ENCODE assay signal across 11 mouse cellular contexts in the genomic region with DNA sequence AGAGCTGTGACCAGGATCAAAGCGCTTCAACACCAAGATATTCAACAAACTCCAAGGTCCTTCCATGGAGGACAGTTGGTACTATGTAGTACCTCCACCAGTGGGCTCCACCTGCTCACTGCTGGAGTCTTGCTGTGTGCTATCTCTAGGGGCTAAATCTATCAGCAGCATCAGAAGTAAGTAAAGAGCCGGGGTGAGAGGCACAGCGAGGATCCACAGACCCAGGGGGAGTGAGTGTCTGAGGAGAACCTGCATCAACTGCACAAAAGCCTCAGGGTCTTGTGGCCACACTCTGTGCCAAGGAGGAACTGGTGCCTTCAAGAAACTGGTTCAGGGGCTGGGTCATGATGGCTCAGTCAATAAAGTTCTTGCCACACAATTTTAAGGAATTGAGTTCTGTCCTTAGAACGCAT. TPM values are rescaled to one million over a fixed set of nuclear protein-coding genes. Genes with fewer than 3 reads are reported as not detected.
A peak's percentile ranks its signal among the peaks of the same experiment; 100 is the strongest.
DNase-seq lines count a peak whose midpoint lies in the region; ATAC-seq lines count a peak whose summit lies in the region.
"Had no signal": no experiment of that assay in that cellular context is flagged by ENCODE, and none has a peak within 500 bp of the region (broad histone marks: within the 10 kb centered on the region; RNA-seq: fewer than 3 reads in every experiment).

No protein-coding gene starts in this region.

- no peak overlapping the region for H3K9ac ChIP-seq in hindbrain, embryonic 13.5 days
- H3K9ac ChIP-seq in hindbrain, embryonic 14.5 days = no peak overlapping the region

- DNase-seq in hindbrain, embryonic 14.5 days (ENCODE audit: low spot score) = no peak
- DNase-seq in 3T3-L1 (ENCODE audit: low read depth, low spot score) (peak; percentile 73), NIH3T3 (ENCODE audit: low read depth) (peak; percentile 72)
- DNase-seq in kidney, postnatal 25 days = peak; percentile 55 to 79
- no peak for DNase-seq in spleen, adult 12 weeks (ENCODE audit: low spot score)
- no peak for DNase-seq in heart, postnatal 36 days

- H3K27ac ChIP-seq in hindbrain, embryonic 13.5 days = 0 out of 2 replicates have a peak overlapping the region, but pooled peaks have one; percentile 42
- no peak overlapping the region for H3K27ac ChIP-seq in hindbrain, embryonic 14.5 days

- H3K27me3 ChIP-seq in hindbrain, embryonic 13.5 days = 0 out of 2 replicates have a peak, but pooled peaks cover 4% of the 10 kb centered on the region
- H3K27me3 ChIP-seq in hindbrain, embryonic 14.5 days (ENCODE audit: control insufficient read depth, insufficient read depth, low read length) = no peaks in the 10 kb centered on the region

- H3K9me3 ChIP-seq in hindbrain, embryonic 13.5 days = no peaks in the 10 kb centered on the region
- no peaks in the 10 kb centered on the region for H3K9me3 ChIP-seq in hindbrain, embryonic 14.5 days (ENCODE audit: control insufficient read depth, low read length)
- H3K9me3 ChIP-seq: megakaryocyte, embryonic 14.5 days had no signal

- H3K4me3 ChIP-seq in hindbrain, embryonic 13.5 days = no peak overlapping the region
- no peak overlapping the region for H3K4me3 ChIP-seq in hindbrain, embryonic 14.5 days (replicated peaks; ENCODE audit: low read length)
- H3K4me3 ChIP-seq: megakaryocyte, embryonic 14.5 days had no signal

- intact Hi-C loops in heart, postnatal 36 days (cut with DNase I) = loop anchor here (2.0 to 5.0 kb wide), 3 partner anchors 40 to 144 kb away; partner anchors contain the start of gene Errfi1

- no peaks in the 10 kb centered on the region for H3K36me3 ChIP-seq in hindbrain, embryonic 13.5 days
- H3K36me3 ChIP-seq in hindbrain, embryonic 14.5 days (replicated peaks; ENCODE audit: control insufficient read depth, insufficient read depth) = no peaks in the 10 kb centered on the region

- no peak overlapping the region for H3K4me2 ChIP-seq in hindbrain, embryonic 13.5 days
- no peak overlapping the region for H3K4me2 ChIP-seq in hindbrain, embryonic 14.5 days (replicated peaks)

- ATAC-seq in hindbrain, embryonic 13.5 days (ENCODE audit: low FRiP score) = no peak
- no peak for ATAC-seq in hindbrain, embryonic 14.5 days (ENCODE audit: low FRiP score)
- ATAC-seq in monocyte, adult 5-6 weeks (replicated peaks; ENCODE audit: insufficient number of reproducible peaks, low FRiP score, low TSS enrichment, poor library complexity, severe bottlenecking) = no peak
- ATAC-seq: activated CD4-positive, CD25-positive, alpha-beta regulatory T cell, adult 4 months had no signal

- H3K4me1 ChIP-seq in hindbrain, embryonic 13.5 days (replicated peaks) = peaks cover 33% of the 10 kb centered on the region
- peaks cover 7% of the 10 kb centered on the region; the same call in 1 of the 2 replicates for H3K4me1 ChIP-seq in hindbrain, embryonic 14.5 days (replicated peaks; ENCODE audit: control insufficient read depth, insufficient read depth, low read length)
- H3K4me1 ChIP-seq: megakaryocyte, embryonic 14.5 days had no signal

- 76% methylated on average over 4 of the region's 4 CpGs for WGBS in hindbrain, embryonic 13.5 days
- WGBS in hindbrain, embryonic 14.5 days = 75% methylated on average over 4 of the region's 4 CpGs

RNA-seq across cellular contexts. Expression of gene Slc45a1, which starts 56.6 kb away (rescaled TPM):
- polyA plus RNA-seq in hindbrain, embryonic 13.5 days (2015; fragmentation: Nextera tagmentation; extraction: Ambion mirVana) = 24.6 and 30.0 TPM in 2 replicates
- 35.9 and 37.9 TPM in 2 replicates for polyA plus RNA-seq in hindbrain, embryonic 14.5 days (2014; fragmentation: Nextera tagmentation; extraction: Ambion mirVana)
- total RNA-seq in heart, postnatal 36 days (2021) = not detected
- not detected in 3 replicates for total RNA-seq in monocyte, adult 5-6 weeks (2017)
- polyA plus RNA-seq: spleen, adult 2 months had no signal

Comparison
In these comparisons a context has a peak if more than half of its experiments do, and no peak if none do; other contexts are left out.
1. DNase-seq: peak in 3T3-L1 (single experiment), NIH3T3 (single experiment) and kidney, postnatal 25 days (2 of 2); none in hindbrain, embryonic 14.5 days (single experiment), spleen, adult 12 weeks (single experiment) and heart, postnatal 36 days (0 of 2).